ENCODE assay signal across 25 mouse cellular contexts in genomic region chr15:77058566-77058965, GRCm38 (mm10). TPM values are rescaled to one million over a fixed set of nuclear protein-coding genes. Genes with fewer than 3 reads are reported as not detected.
DNase-seq lines count a peak whose midpoint lies in the region; ATAC-seq and TF ChIP-seq lines count a peak whose summit lies in the region.
"Had no signal": no experiment of that assay in that cellular context is flagged by ENCODE, and none has a peak within 500 bp of the region (broad histone marks: within the 10 kb centered on the region; RNA-seq: fewer than 3 reads in every experiment).

No protein-coding gene starts in this region.

- no peak for ATAC-seq in midbrain, embryonic 11.5 days (ENCODE audit: low FRiP score)
- no peak for ATAC-seq in midbrain, postnatal 0 days (ENCODE audit: low FRiP score)
- ATAC-seq in hindbrain, embryonic 12.5 days (ENCODE audit: low FRiP score) = no peak
- ATAC-seq in megakaryocyte-erythroid progenitor cell, adult 5-6 weeks (replicated peaks; ENCODE audit: low FRiP score, low TSS enrichment, poor library complexity, severe bottlenecking) = no peak
- ATAC-seq: forebrain, embryonic 16.5 days had no signal

- H3K4me2 ChIP-seq in midbrain, embryonic 11.5 days = no peak overlapping the region
- no peak overlapping the region for H3K4me2 ChIP-seq in midbrain, postnatal 0 days (ENCODE audit: low read depth, low read length, poor library complexity, severe bottlenecking)
- no peak overlapping the region for H3K4me2 ChIP-seq in hindbrain, embryonic 12.5 days (replicated peaks)
- H3K4me2 ChIP-seq: liver, embryonic 15.5 days; neural tube, embryonic 15.5 days had no signal

- H3K4me1 ChIP-seq in midbrain, embryonic 11.5 days (ENCODE audit: control insufficient read depth, insufficient read depth, low read length) = peaks cover 9% of the 10 kb centered on the region
- H3K4me1 ChIP-seq in midbrain, postnatal 0 days (ENCODE audit: insufficient read depth, low read length) = no peaks in the 10 kb centered on the region
- peaks cover 12% of the 10 kb centered on the region for H3K4me1 ChIP-seq in hindbrain, embryonic 12.5 days

- H3K27me3 ChIP-seq in midbrain, embryonic 11.5 days (ENCODE audit: control insufficient read depth, insufficient read depth, low read length) = no peaks in the 10 kb centered on the region
- no peaks in the 10 kb centered on the region for H3K27me3 ChIP-seq in midbrain, postnatal 0 days (ENCODE audit: insufficient read depth, low read length)
- H3K27me3 ChIP-seq in hindbrain, embryonic 12.5 days = no peaks in the 10 kb centered on the region
- H3K27me3 ChIP-seq: liver, embryonic 15.5 days; neural tube, embryonic 15.5 days had no signal

- no peaks in the 10 kb centered on the region for H3K9me3 ChIP-seq in midbrain, embryonic 11.5 days (ENCODE audit: control insufficient read depth, low read length)
- no peaks in the 10 kb centered on the region for H3K9me3 ChIP-seq in midbrain, postnatal 0 days (ENCODE audit: low read length)
- H3K9me3 ChIP-seq in hindbrain, embryonic 12.5 days (replicated peaks) = no peaks in the 10 kb centered on the region
- H3K9me3 ChIP-seq: liver, embryonic 15.5 days; neural tube, embryonic 15.5 days had no signal

- no peak for TF ChIP-seq CTCF in midbrain, postnatal 0 days (IDR thresholded peaks at IDR 0.05)

- H3K36me3 ChIP-seq in midbrain, embryonic 11.5 days (ENCODE audit: control insufficient read depth, insufficient read depth, low read length) = no peaks in the 10 kb centered on the region
- H3K36me3 ChIP-seq in midbrain, postnatal 0 days (ENCODE audit: insufficient read depth, low read length) = no peaks in the 10 kb centered on the region
- no peaks in the 10 kb centered on the region for H3K36me3 ChIP-seq in hindbrain, embryonic 12.5 days
- H3K36me3 ChIP-seq: hindbrain, embryonic 10.5 days; liver, embryonic 15.5 days; neural tube, embryonic 15.5 days had no signal

- no peak overlapping the region for H3K4me3 ChIP-seq in midbrain, embryonic 11.5 days (ENCODE audit: low read depth, low read length)
- H3K4me3 ChIP-seq in midbrain, postnatal 0 days (ENCODE audit: low read depth, low read length) = no peak overlapping the region
- H3K4me3 ChIP-seq in hindbrain, embryonic 12.5 days = no peak overlapping the region
- H3K4me3 ChIP-seq: hindbrain, embryonic 10.5 days; left cerebral cortex, adult 2 months; liver, embryonic 15.5 days; neural tube, embryonic 15.5 days had no signal

- intact Hi-C loops in left cerebral cortex, postnatal 10 days (cut with DNase I) = no loop called here

- H3K27ac ChIP-seq in midbrain, embryonic 11.5 days (ENCODE audit: low read depth, low read length) = no peak overlapping the region
- no peak overlapping the region for H3K27ac ChIP-seq in midbrain, postnatal 0 days (ENCODE audit: low read depth, low read length)
- no peak overlapping the region for H3K27ac ChIP-seq in hindbrain, embryonic 12.5 days
- H3K27ac ChIP-seq: hindbrain, embryonic 10.5 days; left cerebral cortex, adult 2 months; liver, embryonic 15.5 days; neural tube, embryonic 15.5 days had no signal

- H3K9ac ChIP-seq in midbrain, embryonic 11.5 days (ENCODE audit: low read length) = no peak overlapping the region
- H3K9ac ChIP-seq in midbrain, postnatal 0 days (replicated peaks; ENCODE audit: low read length, poor library complexity, severe bottlenecking) = no peak overlapping the region
- no peak overlapping the region for H3K9ac ChIP-seq in hindbrain, embryonic 12.5 days
- H3K9ac ChIP-seq: liver, embryonic 15.5 days; neural tube, embryonic 15.5 days had no signal

- peak; percentile 65 for DNase-seq in midbrain, embryonic 11.5 days (ENCODE audit: low spot score, missing footprints)
- no peak for DNase-seq in midbrain, postnatal 0 days (ENCODE audit: low spot score)
- DNase-seq in MN1 (ENCODE audit: low spot score) (peak; percentile 35), adipocyte (ENCODE audit: low spot score) (peak; percentile 87)
- DNase-seq in left cerebral cortex, postnatal 10 days (ENCODE audit: extremely low spot score in 1 of 2, low spot score in 2 of 2) = no peak
- no peak for DNase-seq in thymus, adult 18-20 months
- DNase-seq: adrenal gland, adult 2 months; cerebellum, adult 9-11 months; gastrocnemius, postnatal 36 days; kidney, adult 9 months; kidney, postnatal 25 days; layer of hippocampus, adult 9-11 months; midbrain, embryonic 14.5 days; right cerebral cortex, postnatal 14 days; spleen, adult 18-20 months; thymus, adult 2 months had no signal

RNA-seq across cellular contexts. Expression of gene Mb, which starts 8.1 kb away (rescaled TPM):
- polyA plus RNA-seq in midbrain, embryonic 11.5 days (2014; fragmentation: Nextera tagmentation; extraction: Ambion mirVana) = not detected in 2 replicates
- 0.66 TPM in 1 of 2 replicates, not detected in the other for total RNA-seq in midbrain, postnatal 0 days (2014; rRNA removed)
- 0.53 and 0.69 TPM in 2 replicates for polyA plus RNA-seq in midbrain, postnatal 0 days (2015; fragmentation: Nextera tagmentation; extraction: Ambion mirVana)
- not detected for total RNA-seq in left cerebral cortex, postnatal 10 days (2021)
- 0.80 and 2.5 TPM in 2 replicates for polyA plus RNA-seq in hindbrain, embryonic 12.5 days (2016; fragmentation: Nextera tagmentation; extraction: Ambion mirVana)
- total RNA-seq in megakaryocyte-erythroid progenitor cell, adult 5-6 weeks (2014; fragmentation: Nextera tagmentation) = not detected in 2 replicates
- total RNA-seq in megakaryocyte-erythroid progenitor cell, adult 5-6 weeks (2017) = not detected in 2 replicates
- total RNA-seq: megakaryocyte progenitor cell, adult 5-6 weeks had no signal
- polyA plus RNA-seq: adrenal gland, adult 2 months; forebrain, embryonic 16.5 days had no signal

RNA-seq across cellular contexts. Expression of gene Apol6, which starts 14.0 kb away (rescaled TPM):
- polyA plus RNA-seq in midbrain, embryonic 11.5 days (2014; fragmentation: Nextera tagmentation; extraction: Ambion mirVana) = not detected in 2 replicates
- 0.14 and 0.16 TPM in 2 replicates for total RNA-seq in midbrain, postnatal 0 days (2014; rRNA removed)
- 0.15 and 0.16 TPM in 2 replicates for polyA plus RNA-seq in midbrain, postnatal 0 days (2015; fragmentation: Nextera tagmentation; extraction: Ambion mirVana)
- total RNA-seq in left cerebral cortex, postnatal 10 days (2021) = under 1 TPM in 1 of 2 experiments, not detected in 1; 0.32 TPM
- polyA plus RNA-seq in hindbrain, embryonic 12.5 days (2016; fragmentation: Nextera tagmentation; extraction: Ambion mirVana) = not detected in 2 replicates
- not detected in 2 replicates for total RNA-seq in megakaryocyte-erythroid progenitor cell, adult 5-6 weeks (2014; fragmentation: Nextera tagmentation)
- not detected in 2 replicates for total RNA-seq in megakaryocyte-erythroid progenitor cell, adult 5-6 weeks (2017)
- total RNA-seq: megakaryocyte progenitor cell, adult 5-6 weeks had no signal
- polyA plus RNA-seq: forebrain, embryonic 16.5 days; hindbrain, embryonic 10.5 days; limb, embryonic 11.5 days; midbrain, embryonic 14.5 days; neural tube, embryonic 15.5 days had no signal

Comparison
In these comparisons a context has a peak if more than half of its experiments do, and no peak if none do; other contexts are left out.
1. DNase-seq: peak in midbrain, embryonic 11.5 days (single experiment), MN1 (single experiment) and adipocyte (single experiment); none in midbrain, postnatal 0 days (single experiment), left cerebral cortex, postnatal 10 days (0 of 2) and thymus, adult 18-20 months (0 of 2).